Mouse (Mus musculus): ENCODE results near the gene Qrfp.

GRCm38 (mm10) chr2:31760486-31760885, 49.9 kb downstream of the Qrfp start:
- TF ChIP-seq FLI1 (IDR thresholded peaks at IDR 0.05; ENCODE audit: low read length) (no peak), GATA1 (IDR thresholded peaks at IDR 0.05; ENCODE audit: borderline replicate concordance, low read length) (no peak)
